Mouse (Mus musculus) lung, embryonic 14.5 days (tissue): ENCODE measurements around the gene Itgad. TPM values are rescaled to one million over a fixed set of nuclear protein-coding genes. Genes with fewer than 3 reads are reported as not detected.

ENCODE experiments used
- ATAC-seq: fragments of 200-750 bp; cut with Nextera tagmentation; 2 replicates; pipeline ENCODE4 v1.8.0; 2017; ENCODE audit warnings: mild to moderate bottlenecking, moderate TSS enrichment, moderate library complexity; ENCODE audit not compliant: insufficient read depth
- DNase-seq: peaks from one replicate; pipeline ENCODE4 v3.0.0-alpha.2; 2015
- H3K27ac ChIP-seq: fragments of 300-500 bp; sonication (generic); 2 replicates; pipeline ENCODE4 v1.5.1; 2014; ENCODE audit warnings: low read depth, mild to moderate bottlenecking, moderate library complexity
- H3K27me3 ChIP-seq: fragments of 300-500 bp; sonication (generic); 2 replicates; pipeline ENCODE4 v1.6.1; 2014; ENCODE audit warnings: low read length, control low read depth; ENCODE audit not compliant: insufficient read depth
- H3K36me3 ChIP-seq: fragments of 300-500 bp; sonication (generic); 2 replicates; pipeline ENCODE4 v1.6.1; 2014; ENCODE audit warnings: control low read depth; ENCODE audit not compliant: insufficient read depth
- H3K4me1 ChIP-seq: fragments of 300-500 bp; sonication (generic); 2 replicates; pipeline ENCODE4 v1.6.1; 2014; ENCODE audit warnings: antibody characterized with exemption, control low read depth; ENCODE audit not compliant: insufficient read depth
- H3K4me2 ChIP-seq: fragments of 300-500 bp; sonication (generic); 2 replicates; pipeline ENCODE4 v1.6.1; 2014; ENCODE audit warnings: mild to moderate bottlenecking
- H3K4me3 ChIP-seq: fragments of 300-500 bp; sonication (generic); 2 replicates; pipeline ENCODE4 v1.5.1; 2014; ENCODE audit warnings: low read depth, low read length
- H3K9ac ChIP-seq: fragments of 300-500 bp; sonication (generic); 2 replicates; pipeline ENCODE4 v1.6.1; 2014
- H3K9me3 ChIP-seq: fragments of 300-500 bp; sonication (generic); 2 replicates; pipeline ENCODE4 v1.6.1; 2016; ENCODE audit warnings: low read depth, low read length, control low read depth
- CTCF ChIP-seq: IDR thresholded peaks from 2 replicates; pipeline ENCODE4 v1.5.1; 2016; ENCODE audit warnings: antibody characterized with exemption, low read depth
- WGBS: fragments of 180-500 bp; shearing (Covaris S2); extraction: QIAGEN DNeasy Blood & Tissue Kit; methylation state at CpG from one replicate; pipeline ENCODE4 v1.1.7; 2014; 5-methylcytosine and 5-hydroxymethylcytosine counted together
- polyA plus RNA-seq: library from polyadenylated mRNA; unstranded; fragments of >200 nt; fragmentation: Nextera tagmentation; extraction: Ambion mirVana; gene quantifications from 2 replicates; pipeline ENCODE4 v1.2.1, GENCODE M21; 2014

Gene Itgad
- polyA plus RNA-seq, 1 experiment from 2014 or later, result not detected

DNA sequence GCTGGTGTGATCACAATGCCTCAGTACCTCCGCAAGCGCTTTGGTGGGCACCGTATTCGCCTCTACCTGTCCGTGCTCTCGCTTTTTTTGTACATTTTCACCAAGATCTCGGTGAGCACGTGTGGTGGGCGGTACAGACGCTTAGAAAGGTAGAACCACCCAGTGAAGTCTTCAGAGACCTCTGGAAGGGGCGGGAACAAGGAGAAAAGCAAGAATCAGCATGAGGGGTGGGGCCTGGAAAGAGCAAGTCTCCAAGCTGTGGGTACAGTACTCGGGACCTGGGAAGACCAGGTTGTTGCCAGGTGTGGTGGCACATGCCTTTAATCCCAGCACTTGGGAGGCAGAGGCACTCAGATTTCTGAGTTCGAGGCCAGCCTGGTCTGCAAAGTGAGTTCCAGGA is 113.2 kb downstream of the Itgad start:
- Histone ChIP-seq H3K9ac (no peak overlapping the region), H3K27ac (no peak overlapping the region), H3K27me3 (no peaks in the 10 kb centered on the region), H3K4me1 (no peaks in the 10 kb centered on the region), H3K4me3 (no peak overlapping the region), H3K9me3 (no peaks in the 10 kb centered on the region), H3K36me3 (peaks cover 22% of the 10 kb centered on the region), H3K4me2 (no peak overlapping the region)
- WGBS, result 57% methylated on average over 13 of the region's 13 CpGs
- DNase-seq (no peak), ATAC-seq (no peak)
- no peak for TF ChIP-seq CTCF

- ATAC-seq, result no peak
- no peak for DNase-seq
- Histone ChIP-seq H3K36me3 (peaks cover 26% of the 10 kb centered on the region), H3K4me1 (no peaks in the 10 kb centered on the region), H3K9me3 (no peaks in the 10 kb centered on the region), H3K27ac (no peak overlapping the region), H3K4me2 (no peak overlapping the region), H3K4me3 (no peak overlapping the region), H3K9ac (no peak overlapping the region), H3K27me3 (no peaks in the 10 kb centered on the region)
- TF ChIP-seq CTCF, result no peak
- WGBS, result 73% methylated on average over 7 of the region's 7 CpGs
Observed at GRCm38 (mm10) chr7:128267813-128268212, 113.6 kb downstream of the Itgad start.

DNA sequence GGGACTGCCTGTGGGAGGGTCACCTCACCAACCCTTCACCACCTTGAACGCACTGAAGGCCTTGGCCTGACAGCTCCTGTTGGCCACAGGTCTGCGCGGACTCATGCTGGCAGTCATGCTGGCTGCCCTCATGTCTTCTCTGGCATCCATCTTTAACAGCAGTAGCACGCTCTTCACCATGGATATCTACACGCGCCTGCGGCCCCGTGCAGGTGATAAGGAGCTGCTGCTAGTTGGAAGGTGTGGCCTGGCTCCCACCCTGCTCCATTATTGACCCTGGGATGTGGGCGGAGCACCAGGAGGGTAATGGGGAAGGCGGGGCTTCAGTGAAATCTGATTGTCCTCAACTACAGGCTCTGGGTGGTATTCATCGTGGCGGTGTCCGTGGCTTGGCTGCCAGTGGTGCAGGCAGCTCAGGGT is 116.3 kb downstream of the Itgad start:
- no peak for TF ChIP-seq CTCF
- no peak overlapping the region for H3K9ac ChIP-seq
- H3K27me3 ChIP-seq, result no peaks in the 10 kb centered on the region
- 40% methylated on average over 13 of the region's 13 CpGs for WGBS
- no peak overlapping the region for H3K4me2 ChIP-seq
- H3K27ac ChIP-seq, result no peak overlapping the region
- peaks cover 52% of the 10 kb centered on the region for H3K36me3 ChIP-seq
- ATAC-seq (peak; percentile 58), DNase-seq (peak; percentile 27)
- H3K4me1 ChIP-seq, result no peaks in the 10 kb centered on the region
- H3K9me3 ChIP-seq, result no peaks in the 10 kb centered on the region
- H3K4me3 ChIP-seq, result no peak overlapping the region

- WGBS, result 95% methylated on average over 9 of the region's 9 CpGs
- Histone ChIP-seq H3K36me3 (peaks cover 62% of the 10 kb centered on the region), H3K27me3 (no peaks in the 10 kb centered on the region), H3K4me3 (no peak overlapping the region), H3K4me1 (no peaks in the 10 kb centered on the region), H3K9me3 (no peaks in the 10 kb centered on the region), H3K27ac (no peak overlapping the region), H3K9ac (no peak overlapping the region), H3K4me2 (no peak overlapping the region)
- TF ChIP-seq CTCF, result no peak
- ATAC-seq (no peak), DNase-seq (no peak)
Observed at GRCm38 (mm10) chr7:128271496-128271895, 117.3 kb downstream of the Itgad start.

Other genes with a start within 250 kb of the Itgad start
- 39.5 and 42.8 TPM in 2 replicates for gene Kat8, start 241.9 kb upstream of the Itgad start, polyA plus RNA-seq
- 48.8 and 51.7 TPM in 2 replicates for gene Prss8, start 224.3 kb upstream of the Itgad start, polyA plus RNA-seq
- gene Prss36, start 207.7 kb upstream of the Itgad start, polyA plus RNA-seq, result 9.2 and 9.7 TPM in 2 replicates
- gene Fus, start 186.9 kb upstream of the Itgad start, polyA plus RNA-seq, result 54.6 and 57.9 TPM in 2 replicates
- gene Pycard, start 160.5 kb upstream of the Itgad start, polyA plus RNA-seq, result 22.1 and 26.8 TPM in 2 replicates
- gene Trim72, start 150.4 kb upstream of the Itgad start, polyA plus RNA-seq, result not detected in 2 replicates
- 0.74 and 1.4 TPM in 2 replicates for gene Itgam, start 91.7 kb upstream of the Itgad start, polyA plus RNA-seq
- not detected in 2 replicates for gene Gm49368, start 91.7 kb upstream of the Itgad start, polyA plus RNA-seq
- gene Itgax, start 24.8 kb upstream of the Itgad start, polyA plus RNA-seq, result 0.11 and 0.12 TPM in 2 replicates
- gene Cox6a2, start 52.0 kb downstream of the Itgad start, polyA plus RNA-seq, result 0.29 and 7.4 TPM in 2 replicates
- gene Armc5, start 83.0 kb downstream of the Itgad start, polyA plus RNA-seq, result 19.2 and 22.0 TPM in 2 replicates
- gene 9130023H24Rik, start 83.7 kb downstream of the Itgad start, polyA plus RNA-seq, result 8.2 and 10.5 TPM in 2 replicates
- 141 and 150 TPM in 2 replicates for gene Tgfb1i1, start 92.4 kb downstream of the Itgad start, polyA plus RNA-seq
- gene Slc5a2, start 111.3 kb downstream of the Itgad start, polyA plus RNA-seq, result 0.37 TPM in 1 of 2 replicates, not detected in the other
- gene BC017158, start 143.8 kb downstream of the Itgad start, polyA plus RNA-seq, result 38.6 and 40.4 TPM in 2 replicates